Mouse (Mus musculus) limb, embryonic 12.5 days (tissue): ENCODE results near the gene Npnt. TPM values are rescaled to one million over a fixed set of nuclear protein-coding genes. Genes with fewer than 3 reads are reported as not detected.

ENCODE experiments used
- ATAC-seq: fragments of 200-750 bp; cut with Nextera tagmentation; 2 replicates; pipeline ENCODE4 v1.8.0; 2017; ENCODE audit warnings: low read depth, moderate TSS enrichment; ENCODE audit not compliant: insufficient number of reproducible peaks, insufficient read depth, low FRiP score, low TSS enrichment
- H3K27ac ChIP-seq: fragments of 300-500 bp; sonication (generic); 2 replicates; pipeline ENCODE4 v1.5.1; 2016; ENCODE audit warnings: mild to moderate bottlenecking, moderate library complexity
- H3K27me3 ChIP-seq: fragments of 300-500 bp; sonication (generic); 2 replicates; pipeline ENCODE4 v1.6.1; 2016; ENCODE audit warnings: mild to moderate bottlenecking, moderate library complexity
- H3K36me3 ChIP-seq: fragments of 300-500 bp; sonication (generic); 2 replicates; pipeline ENCODE4 v1.6.1; 2016; ENCODE audit warnings: mild to moderate bottlenecking, moderate library complexity
- H3K4me1 ChIP-seq: fragments of 300-500 bp; sonication (generic); replicated peaks from 2 replicates; pipeline ENCODE4 v1.6.1; 2016
- H3K4me2 ChIP-seq: fragments of 300-500 bp; sonication (generic); 2 replicates; pipeline ENCODE4 v1.6.1; 2016; ENCODE audit warnings: mild to moderate bottlenecking, moderate library complexity
- H3K4me3 ChIP-seq: fragments of 300-500 bp; sonication (generic); replicated peaks from 2 replicates; pipeline ENCODE4 v1.5.1; 2016; ENCODE audit warnings: mild to moderate bottlenecking
- H3K9ac ChIP-seq: fragments of 300-500 bp; sonication (generic); replicated peaks from 2 replicates; pipeline ENCODE4 v1.6.1; 2016; ENCODE audit warnings: mild to moderate bottlenecking, moderate library complexity
- H3K9me3 ChIP-seq: fragments of 300-500 bp; sonication (generic); 2 replicates; pipeline ENCODE4 v1.6.1; 2016; ENCODE audit warnings: mild to moderate bottlenecking, moderate library complexity
- WGBS: fragments of 180-500 bp; shearing (Covaris S2); methylation state at CpG from one replicate; pipeline ENCODE4 v1.1.7; 2016; 5-methylcytosine and 5-hydroxymethylcytosine counted together
- polyA plus RNA-seq: library from polyadenylated mRNA; unstranded; fragments of >200 nt; fragmentation: Nextera tagmentation; extraction: Ambion mirVana; gene quantifications from 2 replicates; pipeline ENCODE4 v1.2.1, GENCODE M21; 2016

Npnt gene
- polyA plus RNA-seq, 1 experiment from 2014 or later, result 18.5 TPM

DNA sequence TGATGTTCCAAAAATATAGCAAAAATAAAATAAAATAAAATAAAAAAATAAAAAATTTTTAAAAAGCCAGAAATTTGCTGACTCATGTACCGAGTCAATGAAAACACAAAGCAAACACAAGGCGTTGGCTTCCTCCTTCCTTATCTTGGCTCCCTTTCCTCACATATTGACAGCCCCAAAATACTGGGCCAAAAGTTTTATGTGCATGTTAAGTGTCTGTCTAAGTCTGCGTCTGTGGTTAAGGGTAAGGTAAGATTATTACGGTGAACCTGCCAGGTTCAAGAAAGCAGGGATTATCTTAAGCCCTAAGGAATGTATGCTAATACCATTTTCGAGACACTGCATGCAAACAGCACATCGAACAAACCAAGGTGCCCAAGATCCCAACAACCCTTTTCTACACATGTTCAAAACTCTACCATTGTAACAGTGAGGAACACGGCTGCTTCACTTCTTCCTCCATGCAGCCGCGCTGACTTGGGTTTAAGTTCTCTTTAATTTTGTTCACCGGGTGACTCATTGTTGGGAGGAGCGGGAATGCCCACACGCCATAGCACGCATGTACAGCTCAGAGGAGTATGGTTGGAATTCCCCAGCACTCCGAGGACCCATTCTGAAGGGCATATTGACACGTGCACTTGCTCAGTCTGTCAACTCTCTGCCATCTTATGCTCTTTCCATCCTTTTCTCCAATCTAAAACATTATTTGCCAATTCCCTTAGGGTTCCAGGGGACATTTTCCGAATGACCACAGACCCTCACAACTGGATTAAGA is 62.8 kb downstream of the Npnt start:
- ATAC-seq, result no peak
- no peaks in the 10 kb centered on the region for H3K9me3 ChIP-seq

DNA sequence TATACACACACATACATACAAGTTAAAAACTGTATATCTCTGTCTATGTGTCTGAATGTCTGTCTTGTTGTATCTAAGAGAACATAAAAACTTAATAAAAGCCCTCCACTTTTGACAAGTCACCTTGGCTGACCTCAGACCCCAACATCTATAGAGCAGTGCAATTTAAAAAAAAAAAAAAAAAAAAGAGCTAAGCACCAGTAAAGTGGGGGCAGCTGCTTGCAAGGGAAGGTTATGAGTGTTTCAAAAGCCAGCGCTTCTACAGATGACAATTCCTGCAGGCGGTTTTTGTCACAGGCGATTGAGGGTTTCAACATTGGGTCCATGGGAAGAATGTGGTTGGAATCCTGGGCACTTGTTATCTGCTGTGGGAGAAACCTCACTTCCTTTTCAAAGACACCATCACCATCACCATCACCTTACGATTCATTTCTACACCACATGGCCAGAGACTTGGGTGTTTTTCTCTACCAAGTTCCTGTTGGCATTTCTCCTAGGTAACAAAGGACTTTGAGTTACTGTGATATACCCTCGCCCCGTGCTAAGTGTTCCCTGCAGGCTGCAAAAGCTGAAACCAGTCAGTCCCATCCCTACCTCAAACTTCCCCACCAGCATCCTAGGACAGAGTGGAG is 63.6 kb downstream of the Npnt start:
- no peak for ATAC-seq
- Histone ChIP-seq H3K36me3 (no peaks in the 10 kb centered on the region), H3K27ac (no peak overlapping the region), H3K4me1 (no peaks in the 10 kb centered on the region), H3K27me3 (no peaks in the 10 kb centered on the region), H3K9me3 (no peaks in the 10 kb centered on the region), H3K4me3 (no peak overlapping the region), H3K4me2 (no peak overlapping the region), H3K9ac (no peak overlapping the region)
- 90% methylated on average over 6 of the region's 6 CpGs for WGBS

More for the DNA sequence above, 62.8 kb downstream of the Npnt start:
- Histone ChIP-seq H3K4me3 (no peak overlapping the region), H3K9ac (no peak overlapping the region), H3K36me3 (no peaks in the 10 kb centered on the region), H3K4me1 (no peaks in the 10 kb centered on the region), H3K27me3 (no peaks in the 10 kb centered on the region), H3K27ac (no peak overlapping the region), H3K4me2 (no peak overlapping the region)
- 87% methylated on average over 16 of the region's 16 CpGs for WGBS

DNA sequence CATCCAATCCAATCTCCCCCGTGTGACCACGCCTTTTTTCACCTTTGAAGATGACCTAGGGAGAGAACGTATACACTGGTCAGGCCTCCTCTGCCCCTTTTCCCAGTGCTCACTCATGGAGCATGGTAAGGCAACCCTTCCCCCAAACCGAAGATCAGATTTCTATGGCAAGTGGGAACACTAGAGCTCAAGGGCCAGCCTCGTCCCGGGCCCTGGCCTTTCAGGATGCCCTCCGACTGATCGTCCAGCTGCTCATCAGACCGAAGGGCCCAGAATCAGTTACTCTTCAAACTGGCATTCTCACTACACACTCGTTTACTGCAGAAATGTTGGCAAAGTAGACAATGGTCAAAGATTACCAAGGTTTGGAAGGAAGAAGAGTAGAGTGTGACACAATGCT is 65.6 kb downstream of the Npnt start:
- ATAC-seq, result no peak
- no peak overlapping the region for H3K4me2 ChIP-seq
- H3K27me3 ChIP-seq, result no peaks in the 10 kb centered on the region
- H3K9me3 ChIP-seq, result no peaks in the 10 kb centered on the region
- no peak overlapping the region for H3K9ac ChIP-seq
- H3K36me3 ChIP-seq, result no peaks in the 10 kb centered on the region
- WGBS, result 82% methylated on average over 10 of the region's 10 CpGs
- H3K4me3 ChIP-seq, result no peak overlapping the region
- H3K27ac ChIP-seq, result no peak overlapping the region
- H3K4me1 ChIP-seq, result no peaks in the 10 kb centered on the region

DNA sequence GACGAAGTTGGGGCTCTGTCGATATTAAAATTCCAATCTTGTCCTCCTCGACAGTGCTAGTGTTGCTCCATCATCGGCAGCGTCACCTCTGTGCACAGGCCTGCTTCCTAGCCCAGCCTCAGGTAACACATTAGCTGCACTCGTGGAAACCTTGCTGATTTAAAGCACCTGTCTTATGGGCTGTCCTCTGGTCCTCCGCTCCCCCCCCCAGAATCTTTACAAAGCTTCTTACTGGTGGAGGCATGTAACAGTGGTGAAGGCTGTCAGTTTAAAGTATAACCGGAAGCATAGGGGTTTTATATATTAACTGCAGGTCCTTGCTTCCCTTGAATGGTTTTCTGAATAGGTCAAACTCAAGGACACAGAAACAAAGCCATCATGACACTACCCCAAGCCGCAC is 66.8 kb downstream of the Npnt start:
- H3K4me2 ChIP-seq, result no peak overlapping the region
- no peaks in the 10 kb centered on the region for H3K4me1 ChIP-seq
- no peak overlapping the region for H3K27ac ChIP-seq
- no peak for ATAC-seq
- H3K27me3 ChIP-seq, result no peaks in the 10 kb centered on the region
- H3K9me3 ChIP-seq, result no peaks in the 10 kb centered on the region
- 83% methylated on average over 9 of the region's 9 CpGs for WGBS
- H3K36me3 ChIP-seq, result no peaks in the 10 kb centered on the region
- H3K4me3 ChIP-seq, result no peak overlapping the region
- no peak overlapping the region for H3K9ac ChIP-seq

DNA sequence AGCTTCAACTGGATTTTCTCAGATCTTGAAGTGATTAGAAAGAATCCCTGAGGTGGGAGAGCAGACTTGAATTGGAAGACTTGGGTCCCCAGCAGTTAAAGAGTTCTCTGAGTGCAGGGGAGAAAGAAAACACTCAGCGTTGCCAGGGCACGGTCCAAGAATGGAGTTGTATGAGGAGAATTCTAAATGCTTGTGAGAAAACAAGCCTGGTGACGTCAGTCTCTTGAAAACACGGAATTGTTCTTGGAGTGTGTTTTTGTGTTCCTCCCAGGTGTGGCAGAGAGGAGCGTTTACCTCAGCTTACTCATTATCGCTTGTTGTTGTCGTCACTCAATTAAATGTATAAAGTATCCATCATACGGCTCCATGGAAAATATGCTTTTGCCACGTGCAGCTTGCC is 69.3 kb downstream of the Npnt start:
- Histone ChIP-seq H3K27ac (no peak overlapping the region), H3K27me3 (no peaks in the 10 kb centered on the region), H3K4me2 (no peak overlapping the region), H3K4me1 (peaks cover 20% of the 10 kb centered on the region), H3K9ac (no peak overlapping the region), H3K9me3 (no peaks in the 10 kb centered on the region), H3K36me3 (no peaks in the 10 kb centered on the region), H3K4me3 (no peak overlapping the region)
- ATAC-seq, result no peak
- WGBS, result 78% methylated on average over 9 of the region's 9 CpGs

DNA sequence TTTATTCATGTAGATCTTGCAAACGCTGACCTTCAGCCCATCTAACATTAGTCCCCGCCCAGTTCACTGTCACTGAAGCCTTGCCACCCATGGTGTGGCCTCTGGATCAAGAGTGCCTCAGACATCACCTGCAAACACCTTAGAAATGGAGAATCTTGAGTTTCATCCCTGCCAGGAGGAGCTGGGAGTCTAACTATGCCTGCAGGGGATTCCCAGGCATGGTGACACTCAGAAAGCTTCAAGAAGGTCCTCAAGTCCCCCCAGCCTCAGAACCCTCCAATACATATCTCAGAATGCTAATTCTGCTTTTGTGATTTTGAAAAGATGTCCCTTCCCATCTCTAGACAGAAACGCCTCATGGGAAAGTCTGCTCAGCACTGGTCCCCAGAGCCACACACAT is 69.7 kb downstream of the Npnt start:
- ATAC-seq, result no peak
- no peak overlapping the region for H3K27ac ChIP-seq
- 83% methylated on average over 3 of the region's 3 CpGs for WGBS
- H3K4me1 ChIP-seq, result peaks cover 21% of the 10 kb centered on the region
- no peak overlapping the region for H3K4me2 ChIP-seq
- no peak overlapping the region for H3K4me3 ChIP-seq
- no peaks in the 10 kb centered on the region for H3K27me3 ChIP-seq
- H3K9me3 ChIP-seq, result no peaks in the 10 kb centered on the region
- H3K9ac ChIP-seq, result no peak overlapping the region
- no peaks in the 10 kb centered on the region for H3K36me3 ChIP-seq

DNA sequence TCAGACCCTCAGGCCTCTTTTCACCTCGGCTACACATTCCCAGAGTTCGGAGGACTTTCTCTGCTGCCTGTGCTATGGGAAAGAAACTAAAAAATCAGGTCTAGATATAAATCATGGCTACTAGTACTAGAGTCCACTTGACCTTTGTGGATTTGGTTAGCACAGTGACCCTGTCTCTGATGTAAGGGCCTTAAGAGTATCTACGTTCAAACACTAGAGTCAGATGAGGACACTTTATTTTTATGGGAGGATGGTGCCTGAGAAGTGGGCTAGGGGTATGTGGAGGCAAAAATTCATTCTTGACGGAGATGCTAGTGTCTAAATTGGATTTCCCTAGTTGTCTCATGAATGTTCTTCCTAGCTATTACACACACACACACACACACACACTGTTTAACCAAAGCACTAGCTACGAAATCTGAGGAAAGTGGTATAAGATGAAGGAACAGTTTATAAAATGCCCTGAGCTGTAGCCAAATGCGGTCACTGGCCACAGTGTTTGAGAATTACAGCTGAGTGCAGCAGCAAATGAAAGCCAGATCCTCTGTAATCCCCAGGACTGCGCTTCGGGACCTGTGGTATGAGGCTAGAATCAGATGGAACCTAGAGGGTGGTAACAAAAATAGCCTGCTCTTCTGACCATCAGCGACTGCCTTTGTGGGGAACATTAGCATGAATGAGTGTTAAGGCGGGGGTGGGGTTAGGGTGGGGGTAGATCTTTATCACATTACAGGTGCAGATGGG is 73.0 kb downstream of the Npnt start:
- peak; percentile 67; the same call in 1 of the 2 replicates for ATAC-seq
- H3K4me2 ChIP-seq, result no peak overlapping the region
- WGBS, result 37% methylated on average over 10 of the region's 10 CpGs
- no peak overlapping the region for H3K27ac ChIP-seq
- H3K4me3 ChIP-seq, result no peak overlapping the region
- no peaks in the 10 kb centered on the region for H3K27me3 ChIP-seq
- no peaks in the 10 kb centered on the region for H3K9me3 ChIP-seq
- H3K9ac ChIP-seq, result no peak overlapping the region
- peaks cover 21% of the 10 kb centered on the region for H3K4me1 ChIP-seq
- no peaks in the 10 kb centered on the region for H3K36me3 ChIP-seq

DNA sequence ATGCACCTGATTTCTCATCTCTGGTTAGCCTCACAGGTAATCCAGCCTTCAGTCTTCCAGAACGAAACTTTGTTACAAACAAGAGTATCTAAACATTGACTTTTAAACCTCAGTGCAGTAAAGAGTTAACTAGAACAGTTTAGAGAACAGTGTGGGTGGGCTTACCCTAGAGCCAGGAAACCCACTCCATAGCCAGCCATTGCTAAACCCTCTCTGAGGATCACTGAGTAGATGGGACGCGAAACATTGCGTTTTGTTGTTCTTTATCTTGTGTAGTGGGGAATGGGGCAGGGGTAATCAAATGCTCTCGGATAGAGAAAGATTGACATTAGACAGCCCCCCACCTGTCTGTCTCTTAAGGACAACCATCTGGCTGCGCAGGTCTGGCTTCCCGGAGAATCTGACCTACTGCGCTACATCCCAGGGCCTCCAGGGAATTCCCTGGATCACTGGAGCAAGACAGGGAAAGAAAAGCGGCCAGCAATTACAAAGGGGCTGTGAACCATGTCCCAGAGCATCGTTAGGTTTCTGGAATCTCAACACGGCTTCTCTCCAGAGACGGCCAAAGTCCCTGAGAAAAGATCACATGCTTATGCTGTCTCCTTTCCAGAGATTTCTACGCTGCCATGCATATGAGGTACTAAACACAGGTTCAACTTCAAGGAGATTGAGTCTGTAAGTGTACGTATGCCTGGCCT is 73.9 kb downstream of the Npnt start:
- no peaks in the 10 kb centered on the region for H3K9me3 ChIP-seq
- H3K9ac ChIP-seq, result no peak overlapping the region
- H3K36me3 ChIP-seq, result no peaks in the 10 kb centered on the region
- peaks cover 21% of the 10 kb centered on the region for H3K4me1 ChIP-seq
- ATAC-seq, result no peak
- H3K27me3 ChIP-seq, result no peaks in the 10 kb centered on the region
- no peak overlapping the region for H3K27ac ChIP-seq
- WGBS, result 58% methylated on average over 14 of the region's 14 CpGs
- H3K4me3 ChIP-seq, result no peak overlapping the region
- peak overlapping the region; percentile 19; the same call in 1 of the 2 replicates for H3K4me2 ChIP-seq

DNA sequence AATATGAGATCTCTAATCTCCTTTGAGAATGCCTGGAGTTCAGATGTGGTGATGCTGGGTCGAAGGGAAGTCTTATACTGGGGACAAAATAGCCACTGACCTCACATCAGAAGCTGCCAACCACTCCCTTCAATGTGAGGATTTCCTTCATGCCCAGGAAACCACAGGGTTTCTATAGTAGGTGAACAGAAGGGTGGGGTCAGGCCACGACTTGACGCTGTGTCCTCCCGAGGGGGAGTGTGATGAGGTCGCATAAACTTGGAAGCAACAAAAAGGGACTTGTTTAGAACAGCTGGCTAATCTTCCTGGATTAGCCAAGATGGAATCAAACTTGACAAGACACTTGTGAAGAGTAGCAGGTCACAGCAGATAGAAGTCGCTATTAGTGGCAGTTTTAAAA is 76.8 kb downstream of the Npnt start:
- Histone ChIP-seq H3K4me3 (no peak overlapping the region), H3K27me3 (no peaks in the 10 kb centered on the region), H3K27ac (no peak overlapping the region), H3K36me3 (no peaks in the 10 kb centered on the region), H3K9me3 (no peaks in the 10 kb centered on the region), H3K9ac (no peak overlapping the region), H3K4me2 (no peak overlapping the region), H3K4me1 (peaks cover 21% of the 10 kb centered on the region)
- 70% methylated on average over 6 of the region's 6 CpGs for WGBS
- no peak for ATAC-seq

DNA sequence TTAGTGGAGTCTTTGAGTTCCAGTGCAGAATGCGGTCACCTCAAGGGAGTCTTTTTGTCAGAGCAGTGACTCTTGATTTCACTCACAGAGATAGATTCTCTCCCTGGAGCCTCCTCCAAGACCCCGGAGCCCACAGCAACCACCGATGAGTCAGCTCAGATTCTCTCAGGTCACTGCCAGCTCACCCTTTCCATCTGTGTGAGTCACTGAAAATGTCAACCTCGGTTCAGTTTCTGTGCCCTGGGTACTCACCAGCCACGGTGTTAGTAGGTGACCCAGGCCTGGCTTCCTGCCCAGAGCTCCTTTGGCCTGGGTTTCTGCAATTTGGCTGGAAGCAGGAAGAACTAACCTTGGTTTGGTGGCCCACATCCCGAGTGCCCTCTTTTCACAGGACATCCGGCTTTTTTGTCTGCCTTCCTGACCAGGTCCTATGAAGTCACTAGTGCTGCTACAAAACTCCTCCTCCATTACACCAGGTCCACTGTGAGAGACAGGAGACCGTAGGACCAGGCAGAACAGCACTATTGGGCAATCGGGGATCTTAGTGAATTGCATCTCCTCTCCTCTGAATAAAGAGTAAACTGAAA is 78.7 kb downstream of the Npnt start:
- no peak overlapping the region for H3K4me3 ChIP-seq
- no peaks in the 10 kb centered on the region for H3K27me3 ChIP-seq
- 84% methylated on average over 9 of the region's 9 CpGs for WGBS
- no peak overlapping the region for H3K27ac ChIP-seq
- H3K4me1 ChIP-seq, result peaks cover 7% of the 10 kb centered on the region
- no peaks in the 10 kb centered on the region for H3K9me3 ChIP-seq
- no peak overlapping the region for H3K4me2 ChIP-seq
- H3K36me3 ChIP-seq, result no peaks in the 10 kb centered on the region
- no peak overlapping the region for H3K9ac ChIP-seq
- no peak for ATAC-seq

DNA sequence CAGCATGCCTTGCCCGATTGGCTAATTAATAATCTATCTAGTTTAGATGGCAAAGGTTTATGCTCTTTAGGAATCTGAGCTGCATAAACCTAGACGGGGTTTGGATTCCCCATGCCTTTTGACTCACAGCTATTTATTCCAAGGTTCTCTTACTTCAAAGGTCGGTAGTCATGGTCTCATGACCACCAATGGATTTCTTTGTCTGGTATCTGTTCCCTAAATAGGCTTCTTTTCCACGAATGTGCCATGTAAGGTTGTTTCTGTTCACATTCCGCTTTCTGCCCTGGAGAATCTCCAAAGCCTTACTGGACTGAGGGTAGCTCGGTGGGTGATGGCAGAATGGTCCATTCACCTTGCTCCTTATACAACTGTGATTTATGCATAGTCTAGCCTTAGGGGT is 80.0 kb downstream of the Npnt start:
- Histone ChIP-seq H3K9ac (no peak overlapping the region), H3K9me3 (no peaks in the 10 kb centered on the region), H3K27ac (no peak overlapping the region), H3K36me3 (no peaks in the 10 kb centered on the region), H3K4me1 (no peaks in the 10 kb centered on the region), H3K4me2 (no peak overlapping the region), H3K27me3 (no peaks in the 10 kb centered on the region), H3K4me3 (no peak overlapping the region)
- ATAC-seq, result no peak
- 88% methylated on average over 6 of the region's 6 CpGs for WGBS
